Mouse (Mus musculus): ENCODE data around the gene Fabp3. TPM values are rescaled to one million over a fixed set of nuclear protein-coding genes. Genes with fewer than 3 reads are reported as not detected.
A peak's percentile ranks its signal among the peaks of the same experiment; 100 is the strongest.

The Fabp3 gene
- 16.2 and 18.8 TPM in 2 replicates for polyA plus RNA-seq (2016; fragmentation: Nextera tagmentation; extraction: Ambion mirVana)

DNA sequence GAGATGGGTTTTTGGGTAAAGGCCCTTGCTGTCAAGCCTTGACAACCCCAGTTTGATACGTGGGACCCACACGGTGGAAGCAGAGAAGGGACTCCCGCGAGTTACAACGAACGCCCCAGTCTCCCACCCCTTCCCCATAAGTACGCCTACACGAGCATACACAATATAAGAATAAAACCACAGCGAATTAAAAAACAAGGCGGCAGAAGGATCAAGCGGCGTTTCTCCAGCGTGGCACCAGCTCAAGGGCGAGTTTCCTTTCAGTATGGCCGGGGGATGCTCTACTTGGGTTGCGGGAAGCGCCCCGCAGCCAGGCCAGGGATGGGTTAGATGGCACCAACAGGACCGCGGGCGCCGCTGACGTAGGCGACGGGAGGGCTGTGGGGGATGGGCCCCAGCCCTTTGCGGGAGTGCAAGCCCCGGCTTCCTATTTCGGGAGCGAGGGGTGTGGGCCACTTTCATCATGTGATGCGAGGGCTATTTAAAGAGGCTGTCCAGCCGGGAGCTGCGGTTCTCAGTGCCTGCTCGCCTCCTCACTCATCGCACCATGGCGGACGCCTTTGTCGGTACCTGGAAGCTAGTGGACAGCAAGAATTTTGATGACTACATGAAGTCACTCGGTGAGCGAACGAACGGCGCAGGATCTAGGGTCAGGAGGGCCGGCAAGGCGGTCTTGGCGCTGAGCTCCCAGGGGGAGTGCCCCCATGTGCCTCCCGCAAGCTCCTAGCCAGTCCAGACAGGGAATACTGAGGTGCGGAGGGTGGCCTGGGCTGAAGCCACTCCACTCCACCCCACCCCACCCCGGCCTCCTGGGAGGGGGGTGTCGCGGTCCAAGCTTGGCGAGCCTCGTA is at the start of gene Fabp3, which contains the start of gene Gm10570:
Gene Fabp3, plus strand, starts transcription at position 365 of the 851 bp plus-strand sequence.
Gene Gm10570, minus strand, starts transcription at position 444 of the 851 bp plus-strand sequence.
- WGBS: under 1% methylated on average over 52 of the region's 52 CpGs
- peak within 1 kb of the TSS; percentile 70 for H3K27ac ChIP-seq
- peak; percentile 58 for DNase-seq (ENCODE audit: extremely low spot score, low spot score)

DNA sequence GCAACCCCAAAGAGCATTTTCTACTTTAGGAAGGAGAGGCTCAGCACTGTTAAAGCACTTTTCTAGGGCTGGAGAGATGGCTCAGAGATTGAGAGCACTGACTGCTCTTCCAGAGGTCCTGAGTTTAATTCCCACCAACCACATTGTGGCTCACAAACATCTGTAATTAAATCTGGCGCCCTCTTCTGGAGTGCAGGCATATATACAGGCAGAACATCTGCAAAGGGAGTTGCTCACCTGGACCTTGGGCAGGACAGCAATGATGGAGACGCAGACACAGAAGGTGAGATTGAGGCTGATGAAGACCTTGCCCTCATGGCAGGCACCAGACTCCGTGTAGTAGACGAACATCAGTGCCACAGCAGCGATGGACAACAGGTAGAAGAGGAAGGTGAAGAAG is 48.0 kb upstream of the Fabp3 start:
- Histone ChIP-seq H3K36me3 (replicated peaks) (peaks cover 79% of the 10 kb centered on the region), H3K27me3 (ENCODE audit: poor library complexity, severe bottlenecking) (peaks cover 25% of the 10 kb centered on the region), H3K27ac (no peak overlapping the region), H3K9me3 (no peaks in the 10 kb centered on the region), H3K4me3 (no peak overlapping the region), H3K4me1 (peaks cover 16% of the 10 kb centered on the region)
- DNase-seq (ENCODE audit: extremely low spot score, low spot score): no peak
- 31% methylated on average over 5 of the region's 5 CpGs for WGBS

More for the DNA sequence above, at the start of gene Fabp3, which contains the start of gene Gm10570:
- Histone ChIP-seq H3K9me3 (no peaks in the 10 kb centered on the region), H3K27me3 (ENCODE audit: poor library complexity, severe bottlenecking) (peaks cover 83% of the 10 kb centered on the region), H3K4me1 (peaks cover 24% of the 10 kb centered on the region), H3K36me3 (replicated peaks) (peaks cover 2% of the 10 kb centered on the region; the same call in 1 of the 2 replicates), H3K4me3 (peak within 1 kb of the TSS; percentile 64)

DNA sequence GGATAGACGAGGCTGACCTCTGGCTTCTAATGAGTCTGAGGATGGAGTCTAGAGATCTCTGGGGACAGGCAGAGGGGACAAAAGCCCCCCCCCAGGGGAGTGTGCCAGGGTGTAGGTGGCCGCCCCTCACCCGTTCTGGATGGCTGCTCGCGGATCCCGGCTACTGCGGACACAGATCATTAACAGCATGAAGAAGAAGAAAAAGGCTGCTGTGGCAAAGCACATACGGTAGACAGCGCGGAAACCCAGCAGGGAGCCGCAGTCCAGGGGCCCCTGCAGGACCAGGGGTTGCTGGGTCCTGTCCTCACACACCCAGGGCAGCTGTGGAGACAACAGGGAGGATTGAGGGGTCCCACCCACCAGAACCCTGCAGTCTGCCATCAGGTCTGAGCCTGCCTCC is 44.3 kb upstream of the Fabp3 start:
- Histone ChIP-seq H3K27ac (peak overlapping the region; percentile 27; the same call in 1 of the 2 replicates), H3K9me3 (no peaks in the 10 kb centered on the region), H3K36me3 (replicated peaks) (peaks cover 44% of the 10 kb centered on the region), H3K4me3 (0 out of 2 replicates have a peak overlapping the region, but pooled peaks have one; percentile 1), H3K27me3 (ENCODE audit: poor library complexity, severe bottlenecking) (peaks cover 25% of the 10 kb centered on the region), H3K4me1 (peaks cover 37% of the 10 kb centered on the region)
- DNase-seq (ENCODE audit: extremely low spot score, low spot score): no peak
- whole genome bisulfite sequencing: 21% methylated on average over 11 of the region's 11 CpGs

DNA sequence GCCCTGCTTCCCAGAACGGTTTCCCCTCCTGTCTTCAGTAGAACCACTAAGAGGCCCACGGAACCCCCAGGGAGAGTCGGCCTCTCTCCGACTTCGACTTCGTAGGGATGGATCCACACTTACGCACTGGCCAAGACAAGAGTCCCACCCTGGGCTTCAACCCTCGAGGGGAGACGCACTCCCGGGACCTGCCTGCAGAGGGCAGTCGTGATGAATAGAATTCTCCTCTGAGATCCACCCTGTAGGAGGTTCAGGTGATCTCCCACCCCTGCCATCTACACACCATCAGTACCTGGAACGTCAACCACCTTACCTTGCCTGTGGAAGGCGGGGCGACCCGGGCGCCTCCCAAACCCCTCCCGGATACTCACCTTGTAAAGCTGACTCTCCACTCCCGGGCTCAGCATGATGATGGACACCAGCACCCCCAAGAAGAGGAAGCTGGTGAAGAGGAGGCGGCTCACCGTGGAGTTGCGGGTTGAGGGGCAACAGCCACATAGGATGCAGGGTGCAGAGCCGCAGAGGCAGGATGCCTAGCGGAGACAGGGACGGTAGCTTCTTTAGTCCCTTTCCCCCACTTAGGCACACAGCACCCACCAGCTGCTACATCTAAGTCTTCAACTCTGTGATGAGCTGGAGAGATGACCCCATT is 43.6 kb upstream of the Fabp3 start:
- DNase-seq (ENCODE audit: extremely low spot score, low spot score): peak; percentile 70
- H3K9me3 ChIP-seq: no peaks in the 10 kb centered on the region
- H3K4me1 ChIP-seq: peaks cover 37% of the 10 kb centered on the region
- peaks cover 37% of the 10 kb centered on the region for H3K36me3 ChIP-seq (replicated peaks)
- peak overlapping the region; percentile 27; the same call in 1 of the 2 replicates for H3K27ac ChIP-seq
- peaks cover 25% of the 10 kb centered on the region for H3K27me3 ChIP-seq (ENCODE audit: poor library complexity, severe bottlenecking)
- 0 out of 2 replicates have a peak overlapping the region, but pooled peaks have one; percentile 1 for H3K4me3 ChIP-seq
- WGBS: 25% methylated on average over 24 of the region's 24 CpGs

DNA sequence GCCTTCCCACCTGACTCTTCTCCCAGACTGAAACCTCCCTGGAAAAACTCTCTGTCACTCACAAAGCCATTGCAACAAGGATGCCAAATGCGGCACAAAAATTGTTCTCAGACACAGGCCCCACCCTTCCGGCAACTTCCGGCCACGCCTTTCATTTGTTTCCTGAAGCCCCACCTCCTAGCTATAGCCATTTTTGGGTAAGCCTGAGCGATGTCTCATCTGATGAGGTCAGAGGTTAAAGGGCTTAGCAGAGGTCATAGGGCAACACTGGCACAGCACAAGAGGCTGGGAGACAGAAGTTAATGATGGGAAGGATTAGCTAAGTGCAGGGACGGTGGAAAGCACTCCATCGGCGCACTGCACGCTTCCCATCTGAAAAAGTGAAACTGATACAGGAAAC is 41.8 kb upstream of the Fabp3 start:
- WGBS: 51% methylated on average over 9 of the region's 9 CpGs
- peaks cover 25% of the 10 kb centered on the region for H3K27me3 ChIP-seq (ENCODE audit: poor library complexity, severe bottlenecking)
- H3K36me3 ChIP-seq (replicated peaks): peaks cover 29% of the 10 kb centered on the region
- no peak for DNase-seq (ENCODE audit: extremely low spot score, low spot score)
- 0 out of 2 replicates have a peak overlapping the region, but pooled peaks have one; percentile 1 for H3K27ac ChIP-seq
- H3K9me3 ChIP-seq: no peaks in the 10 kb centered on the region
- H3K4me3 ChIP-seq: no peak overlapping the region
- peaks cover 37% of the 10 kb centered on the region for H3K4me1 ChIP-seq

DNA sequence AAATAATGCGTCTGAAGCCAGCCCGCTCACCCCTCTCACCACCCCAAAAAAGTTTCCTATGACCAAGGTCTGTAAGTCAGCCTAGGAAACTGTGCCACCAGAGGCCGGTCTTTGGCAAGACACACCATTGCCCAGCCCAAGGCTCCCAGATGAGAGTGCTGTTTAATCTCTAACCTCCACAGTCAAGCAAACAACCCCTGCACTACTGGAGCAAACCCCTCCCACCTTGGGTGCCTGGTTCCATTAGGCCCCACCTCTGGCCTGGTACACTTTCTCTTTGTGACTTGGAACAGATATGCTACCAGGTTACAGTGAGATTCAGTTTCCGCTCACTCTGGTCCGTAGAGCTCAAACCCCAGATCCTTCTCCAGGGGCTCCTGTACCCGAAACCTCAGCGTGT is 41.3 kb upstream of the Fabp3 start:
- Histone ChIP-seq H3K36me3 (replicated peaks) (peaks cover 24% of the 10 kb centered on the region), H3K4me1 (peaks cover 37% of the 10 kb centered on the region), H3K4me3 (no peak overlapping the region), H3K9me3 (no peaks in the 10 kb centered on the region), H3K27me3 (ENCODE audit: poor library complexity, severe bottlenecking) (peaks cover 29% of the 10 kb centered on the region), H3K27ac (0 out of 2 replicates have a peak overlapping the region, but pooled peaks have one; percentile 1)
- 80% methylated on average over 7 of the region's 7 CpGs for WGBS
- DNase-seq (ENCODE audit: extremely low spot score, low spot score): no peak

DNA sequence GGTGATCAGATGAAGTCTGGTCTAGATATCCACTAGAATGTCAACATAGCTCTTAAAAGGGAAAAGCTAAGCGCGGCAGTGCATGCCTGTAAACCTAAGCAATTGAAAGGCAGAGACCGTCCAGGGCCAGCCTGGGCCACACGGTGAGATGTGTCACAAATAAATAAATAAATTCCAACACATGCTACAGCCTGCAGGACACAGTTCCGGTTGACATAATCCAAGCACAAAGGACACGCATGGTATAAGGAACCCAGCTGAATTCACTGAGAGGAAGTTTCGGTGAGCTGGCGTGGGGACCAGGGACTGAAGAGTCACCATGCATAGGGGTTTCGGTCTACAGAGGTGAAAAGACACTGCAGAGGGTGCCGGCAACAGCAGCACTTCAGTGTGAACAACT is 39.7 kb upstream of the Fabp3 start:
- 91% methylated on average over 10 of the region's 10 CpGs for WGBS
- Histone ChIP-seq H3K27me3 (ENCODE audit: poor library complexity, severe bottlenecking) (peaks cover 35% of the 10 kb centered on the region), H3K4me3 (no peak overlapping the region), H3K9me3 (no peaks in the 10 kb centered on the region), H3K27ac (no peak overlapping the region), H3K4me1 (peaks cover 49% of the 10 kb centered on the region), H3K36me3 (replicated peaks) (peaks cover 7% of the 10 kb centered on the region)
- DNase-seq (ENCODE audit: extremely low spot score, low spot score): no peak

DNA sequence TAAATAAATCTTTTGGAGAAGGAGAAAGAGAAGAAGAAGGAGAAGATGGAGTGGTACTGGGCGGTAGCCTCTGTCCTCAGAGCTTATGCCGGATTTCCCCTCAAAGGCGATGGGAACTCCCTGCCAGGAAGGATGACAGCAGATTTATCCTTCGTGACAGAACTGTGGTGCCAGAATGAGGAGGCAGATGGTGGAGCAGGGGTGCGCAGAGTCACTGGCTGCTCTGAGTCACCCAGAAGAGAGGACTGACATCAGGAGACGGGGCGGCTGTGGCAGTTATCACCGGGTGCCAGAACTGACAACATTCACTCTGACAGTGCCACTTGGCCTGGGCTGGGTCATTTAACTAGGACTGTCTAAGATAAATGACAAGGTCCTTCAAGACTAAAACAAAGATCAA is 38.3 kb upstream of the Fabp3 start:
- DNase-seq (ENCODE audit: extremely low spot score, low spot score): no peak
- no peak overlapping the region for H3K4me3 ChIP-seq
- H3K36me3 ChIP-seq (replicated peaks): peaks cover 7% of the 10 kb centered on the region
- H3K4me1 ChIP-seq: peaks cover 49% of the 10 kb centered on the region
- H3K27ac ChIP-seq: no peak overlapping the region
- H3K27me3 ChIP-seq (ENCODE audit: poor library complexity, severe bottlenecking): peaks cover 37% of the 10 kb centered on the region
- H3K9me3 ChIP-seq: no peaks in the 10 kb centered on the region
- WGBS: 91% methylated on average over 8 of the region's 8 CpGs

DNA sequence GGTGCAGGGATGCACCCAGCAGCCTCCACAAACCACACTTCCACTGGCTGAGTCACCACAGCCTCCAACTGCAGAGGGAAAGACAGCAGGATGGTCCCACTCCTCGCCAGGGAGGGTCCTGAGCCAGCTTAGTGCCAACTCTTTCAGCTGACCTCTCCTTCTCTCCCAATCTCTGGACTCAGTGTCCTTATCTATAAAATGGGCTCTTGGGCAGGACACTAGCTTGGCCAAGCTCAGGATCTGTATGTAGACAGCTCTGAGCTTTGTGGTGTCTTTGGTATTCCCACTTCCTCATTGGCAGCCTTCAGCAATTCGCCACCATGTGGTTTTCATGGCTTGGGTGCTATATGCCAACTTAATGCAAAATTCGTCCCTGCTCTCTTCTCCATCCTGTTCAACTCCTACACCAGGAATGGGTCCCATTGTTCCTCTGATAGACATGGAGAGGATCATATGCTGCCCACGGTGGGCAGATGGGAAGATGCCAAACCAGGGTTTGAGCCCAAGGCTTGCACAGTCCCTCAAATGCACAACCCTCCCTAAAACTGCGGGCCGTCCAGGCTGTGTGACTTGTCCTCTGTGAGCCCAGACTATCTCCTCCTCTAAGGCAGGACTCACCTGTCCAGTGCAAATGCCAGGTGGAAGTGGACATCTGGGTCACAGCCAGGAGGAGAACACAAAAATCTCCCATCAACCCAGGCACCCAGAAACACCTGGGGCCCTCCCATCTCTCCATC is 37.6 kb upstream of the Fabp3 start:
- no peak overlapping the region for H3K4me3 ChIP-seq
- peaks cover 49% of the 10 kb centered on the region for H3K4me1 ChIP-seq
- no peaks in the 10 kb centered on the region for H3K9me3 ChIP-seq
- H3K27me3 ChIP-seq (ENCODE audit: poor library complexity, severe bottlenecking): peaks cover 41% of the 10 kb centered on the region
- 85% methylated on average over 6 of the region's 6 CpGs for WGBS
- DNase-seq (ENCODE audit: extremely low spot score, low spot score): no peak
- no peak overlapping the region for H3K27ac ChIP-seq
- H3K36me3 ChIP-seq (replicated peaks): peaks cover 7% of the 10 kb centered on the region

DNA sequence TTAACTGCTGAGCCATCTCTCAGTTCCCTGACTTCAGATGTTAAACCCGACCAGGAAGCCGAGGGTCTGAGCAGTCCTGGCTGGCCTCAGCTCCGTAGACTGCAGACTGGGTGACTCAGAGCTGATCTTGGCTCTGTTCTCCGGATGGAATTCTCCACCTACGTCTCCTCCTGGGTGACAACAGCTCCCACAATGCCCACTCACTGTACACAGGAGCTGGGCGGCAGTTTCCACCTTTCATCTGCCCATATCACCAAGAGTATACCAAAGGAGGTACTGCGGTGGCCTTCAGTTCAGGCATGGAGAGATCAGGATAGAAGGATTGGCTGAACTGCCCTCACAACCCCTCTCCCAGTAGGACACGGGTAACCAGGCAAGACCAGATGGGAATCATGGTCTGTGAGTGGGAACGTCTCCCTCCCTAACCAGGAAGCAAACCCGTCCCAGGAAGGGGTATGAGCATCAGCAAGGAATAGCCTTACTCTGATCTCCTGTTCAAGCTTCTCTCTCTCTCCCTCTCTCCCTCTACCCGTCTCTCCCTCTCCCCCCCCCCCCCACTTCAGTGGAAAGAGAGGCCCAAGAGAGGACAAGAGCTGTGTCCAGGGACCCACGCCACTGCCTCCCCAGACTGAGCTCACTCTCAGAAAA is 34.6 kb upstream of the Fabp3 start:
- peak overlapping the region; percentile 81 for H3K4me3 ChIP-seq
- DNase-seq (ENCODE audit: extremely low spot score, low spot score): no peak
- H3K36me3 ChIP-seq (replicated peaks): peaks cover 7% of the 10 kb centered on the region
- no peaks in the 10 kb centered on the region for H3K9me3 ChIP-seq
- H3K27me3 ChIP-seq (ENCODE audit: poor library complexity, severe bottlenecking): peaks cover 70% of the 10 kb centered on the region
- peak overlapping the region; percentile 97 for H3K27ac ChIP-seq
- H3K4me1 ChIP-seq: peaks cover 44% of the 10 kb centered on the region
- WGBS: 6% methylated on average over 12 of the region's 12 CpGs

DNA sequence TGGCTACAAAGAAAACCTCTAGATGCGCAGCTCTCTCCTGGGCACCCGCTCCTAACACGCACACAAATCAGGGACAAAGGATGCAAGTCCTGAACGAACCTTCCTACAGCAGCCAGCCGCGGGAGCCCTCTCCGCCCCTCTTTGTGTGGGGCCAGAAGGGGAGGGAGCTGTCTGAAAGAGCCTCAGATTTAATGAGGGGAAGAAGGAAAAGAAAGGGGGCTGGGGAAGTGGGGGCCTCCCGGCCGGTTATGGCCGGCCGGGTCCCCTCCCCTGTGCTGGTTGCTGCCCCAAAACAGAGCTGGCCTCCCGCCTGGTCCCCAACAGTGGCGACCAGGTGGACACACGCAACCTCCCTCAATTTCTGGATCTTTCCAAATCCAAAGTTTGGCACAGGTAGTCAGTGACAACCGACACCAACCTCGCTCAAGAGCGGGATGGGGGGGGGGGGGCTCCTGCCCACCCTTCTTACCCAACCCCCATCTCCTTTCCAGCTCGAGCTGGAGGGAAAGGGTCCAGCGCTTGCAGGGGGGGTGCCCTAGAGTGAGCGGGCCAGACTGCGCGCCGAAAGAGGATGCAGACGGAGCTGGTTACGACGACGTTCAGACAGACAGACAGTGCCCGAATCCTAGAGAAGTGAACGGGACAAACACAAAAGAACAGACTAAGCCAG is 33.9 kb upstream of the Fabp3 start:
- peak; percentile 86 for DNase-seq (ENCODE audit: extremely low spot score, low spot score)
- whole genome bisulfite sequencing: under 1% methylated on average over 29 of the region's 29 CpGs

More for the DNA sequence above, 33.9 kb upstream of the Fabp3 start:
- Histone ChIP-seq H3K9me3 (no peaks in the 10 kb centered on the region), H3K27me3 (ENCODE audit: poor library complexity, severe bottlenecking) (peaks cover 76% of the 10 kb centered on the region), H3K36me3 (replicated peaks) (peaks cover 7% of the 10 kb centered on the region), H3K4me3 (peak overlapping the region; percentile 81), H3K4me1 (peaks cover 44% of the 10 kb centered on the region), H3K27ac (peak overlapping the region; percentile 97)

Measured in forebrain, embryonic 10.5 days (tissue).